Mouse (Mus musculus): Measurements from ENCODE around the gene Ibtk. TPM values are rescaled to one million over a fixed set of nuclear protein-coding genes. Genes with fewer than 3 reads are reported as not detected.

Ibtk gene
- polyA plus RNA-seq, 1 experiment from 2014 or later: 44.8 TPM

DNA sequence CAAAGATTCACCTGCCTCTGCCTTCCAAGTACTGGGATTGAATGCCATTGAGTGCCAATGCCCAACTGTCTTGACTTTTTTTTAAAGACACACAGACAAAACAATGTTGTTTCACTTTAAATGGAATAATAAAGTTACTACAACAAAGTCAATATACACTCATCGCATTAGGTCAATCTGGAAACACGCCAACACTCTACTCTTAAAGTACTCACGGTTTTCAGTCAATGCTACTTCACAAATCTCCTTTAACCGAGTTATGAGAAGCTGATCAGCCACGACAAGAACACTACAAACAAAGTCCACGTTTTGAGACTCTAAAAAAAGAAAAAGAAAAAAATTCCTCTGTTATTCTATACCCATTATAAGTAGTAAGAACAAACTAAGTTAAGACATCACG lies 31.8 kb downstream of the Ibtk start:
- Histone ChIP-seq H3K9me3 (ENCODE audit: low read depth, low read length) (no peaks in the 10 kb centered on the region), H3K4me2 (no peak overlapping the region), H3K36me3 (ENCODE audit: insufficient read depth) (peaks cover 90% of the 10 kb centered on the region), H3K4me3 (ENCODE audit: low read depth, low read length) (no peak overlapping the region), H3K4me1 (ENCODE audit: insufficient read depth) (no peaks in the 10 kb centered on the region), H3K9ac (no peak overlapping the region), H3K27me3 (ENCODE audit: insufficient read depth, low read length) (no peaks in the 10 kb centered on the region), H3K27ac (ENCODE audit: low read depth) (no peak overlapping the region)
- ATAC-seq (ENCODE audit: insufficient read depth) (no peak), DNase-seq (peak; percentile 13)
- no peak for TF ChIP-seq CTCF (IDR thresholded peaks at IDR 0.05; ENCODE audit: low read depth)
- 75% methylated on average over 7 of the region's 7 CpGs for WGBS

- no peak for DNase-seq
- no peak for TF ChIP-seq CTCF (IDR thresholded peaks at IDR 0.05; ENCODE audit: low read depth)
- no peaks in the 10 kb centered on the region for H3K9me3 ChIP-seq (ENCODE audit: low read depth, low read length)
- H3K9ac ChIP-seq: no peak overlapping the region
- no peak overlapping the region for H3K4me2 ChIP-seq
- no peaks in the 10 kb centered on the region for H3K27me3 ChIP-seq (ENCODE audit: insufficient read depth, low read length)
- no peaks in the 10 kb centered on the region for H3K4me1 ChIP-seq (ENCODE audit: insufficient read depth)
- peaks cover 87% of the 10 kb centered on the region for H3K36me3 ChIP-seq (ENCODE audit: insufficient read depth)
- H3K4me3 ChIP-seq (ENCODE audit: low read depth, low read length): no peak overlapping the region
- H3K27ac ChIP-seq (ENCODE audit: low read depth): no peak overlapping the region
- no peak for ATAC-seq (ENCODE audit: insufficient read depth)
- 95% methylated on average over 6 of the region's 6 CpGs for WGBS
These were observed 41.8 kb downstream of the Ibtk start for GRCm38 (mm10) chr9:85707302-85707701.

GRCm38 (mm10) chr9:85701981-85702380 lies 47.2 kb downstream of the Ibtk start:
- H3K4me2 ChIP-seq: no peak overlapping the region
- WGBS: 84% methylated on average over 5 of the region's 5 CpGs
- H3K9ac ChIP-seq: no peak overlapping the region
- no peaks in the 10 kb centered on the region for H3K9me3 ChIP-seq (ENCODE audit: low read depth, low read length)
- no peak for TF ChIP-seq CTCF (IDR thresholded peaks at IDR 0.05; ENCODE audit: low read depth)
- H3K4me3 ChIP-seq (ENCODE audit: low read depth, low read length): no peak overlapping the region
- DNase-seq (no peak), ATAC-seq (ENCODE audit: insufficient read depth) (no peak)
- H3K27ac ChIP-seq (ENCODE audit: low read depth): no peak overlapping the region
- H3K36me3 ChIP-seq (ENCODE audit: insufficient read depth): peaks cover 74% of the 10 kb centered on the region
- H3K27me3 ChIP-seq (ENCODE audit: insufficient read depth, low read length): no peaks in the 10 kb centered on the region
- H3K4me1 ChIP-seq (ENCODE audit: insufficient read depth): no peaks in the 10 kb centered on the region

GRCm38 (mm10) chr9:85695606-85696005 lies 53.5 kb downstream of the Ibtk start:
- Histone ChIP-seq H3K27ac (ENCODE audit: low read depth) (no peak overlapping the region), H3K9ac (no peak overlapping the region), H3K36me3 (ENCODE audit: insufficient read depth) (peaks cover 42% of the 10 kb centered on the region), H3K4me1 (ENCODE audit: insufficient read depth) (no peaks in the 10 kb centered on the region), H3K9me3 (ENCODE audit: low read depth, low read length) (no peaks in the 10 kb centered on the region), H3K4me2 (no peak overlapping the region), H3K27me3 (ENCODE audit: insufficient read depth, low read length) (no peaks in the 10 kb centered on the region), H3K4me3 (ENCODE audit: low read depth, low read length) (no peak overlapping the region)
- no peak for ATAC-seq (ENCODE audit: insufficient read depth)
- TF ChIP-seq CTCF (IDR thresholded peaks at IDR 0.05; ENCODE audit: low read depth): no peak
- WGBS: 80% methylated on average over 3 of the region's 3 CpGs
- DNase-seq: no peak

DNA sequence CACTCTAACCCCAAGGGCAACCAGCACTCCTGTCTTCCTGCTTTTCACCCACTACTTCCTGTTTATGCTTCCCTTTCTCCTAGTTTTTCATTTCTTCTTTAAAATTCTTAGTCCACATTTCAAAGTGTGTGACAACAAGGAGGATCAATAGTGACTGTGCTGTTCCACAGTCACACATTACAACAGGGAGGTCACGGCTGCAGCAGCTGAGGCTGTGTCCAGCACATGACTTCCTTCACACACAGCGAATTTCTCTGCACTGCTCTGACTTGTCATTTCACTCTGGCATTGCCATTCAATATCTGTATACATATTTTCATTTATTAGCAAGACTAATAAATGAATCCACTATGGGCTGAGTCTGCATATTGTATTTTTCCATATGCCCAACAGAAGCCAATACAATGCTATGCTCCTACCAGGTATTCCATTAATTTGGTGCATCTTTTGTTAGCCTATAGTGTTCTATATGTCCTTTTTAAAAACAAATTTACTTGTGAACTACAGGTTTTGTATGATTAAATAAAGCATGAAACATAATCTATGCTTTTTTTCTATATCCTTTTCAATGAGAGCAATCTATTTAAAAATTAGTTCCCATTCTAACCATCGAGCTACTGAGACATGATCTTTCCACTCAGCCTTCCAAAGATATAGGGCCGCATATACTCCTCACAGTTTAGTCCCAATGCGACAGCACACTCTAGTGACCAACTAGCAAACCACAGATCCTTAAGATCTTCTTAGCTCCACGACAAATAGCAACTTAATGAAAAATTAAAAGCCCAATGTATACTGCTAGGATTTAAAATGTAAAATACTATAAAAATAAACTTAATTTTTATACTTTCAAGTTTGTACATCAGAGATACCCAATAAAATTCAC lies 55.7 kb downstream of the Ibtk start:
- 52% methylated on average over 6 of the region's 6 CpGs for WGBS
- H3K4me2 ChIP-seq: no peak overlapping the region
- peaks cover 56% of the 10 kb centered on the region for H3K36me3 ChIP-seq (ENCODE audit: insufficient read depth)
- no peaks in the 10 kb centered on the region for H3K9me3 ChIP-seq (ENCODE audit: low read depth, low read length)
- peak; percentile 65 for TF ChIP-seq CTCF (IDR thresholded peaks at IDR 0.05; ENCODE audit: low read depth)
- DNase-seq (peak; percentile 76), ATAC-seq (ENCODE audit: insufficient read depth) (peak; percentile 78; the same call in 1 of the 2 replicates)
- H3K4me1 ChIP-seq (ENCODE audit: insufficient read depth): no peaks in the 10 kb centered on the region
- H3K9ac ChIP-seq: no peak overlapping the region
- H3K4me3 ChIP-seq (ENCODE audit: low read depth, low read length): no peak overlapping the region
- H3K27me3 ChIP-seq (ENCODE audit: insufficient read depth, low read length): no peaks in the 10 kb centered on the region
- H3K27ac ChIP-seq (ENCODE audit: low read depth): no peak overlapping the region

GRCm38 (mm10) chr9:85685010-85685409 lies 64.1 kb downstream of the Ibtk start:
- no peaks in the 10 kb centered on the region for H3K9me3 ChIP-seq (ENCODE audit: low read depth, low read length)
- ATAC-seq (ENCODE audit: insufficient read depth): no peak
- no peaks in the 10 kb centered on the region for H3K27me3 ChIP-seq (ENCODE audit: insufficient read depth, low read length)
- no peak overlapping the region for H3K9ac ChIP-seq
- no peaks in the 10 kb centered on the region for H3K4me1 ChIP-seq (ENCODE audit: insufficient read depth)
- peak; percentile 63 for TF ChIP-seq CTCF (IDR thresholded peaks at IDR 0.05; ENCODE audit: low read depth)
- WGBS: 82% methylated on average over 6 of the region's 6 CpGs
- H3K27ac ChIP-seq (ENCODE audit: low read depth): no peak overlapping the region
- peak; percentile 26 for DNase-seq
- peaks cover 33% of the 10 kb centered on the region for H3K36me3 ChIP-seq (ENCODE audit: insufficient read depth)
- H3K4me3 ChIP-seq (ENCODE audit: low read depth, low read length): no peak overlapping the region
- no peak overlapping the region for H3K4me2 ChIP-seq

- no peak for TF ChIP-seq CTCF (IDR thresholded peaks at IDR 0.05; ENCODE audit: low read depth)
- Histone ChIP-seq H3K4me3 (ENCODE audit: low read depth, low read length) (no peak overlapping the region), H3K4me2 (no peak overlapping the region), H3K9me3 (ENCODE audit: low read depth, low read length) (no peaks in the 10 kb centered on the region), H3K4me1 (ENCODE audit: insufficient read depth) (no peaks in the 10 kb centered on the region), H3K9ac (no peak overlapping the region), H3K27me3 (ENCODE audit: insufficient read depth, low read length) (no peaks in the 10 kb centered on the region), H3K36me3 (ENCODE audit: insufficient read depth) (no peaks in the 10 kb centered on the region), H3K27ac (ENCODE audit: low read depth) (no peak overlapping the region)
- no peak for ATAC-seq (ENCODE audit: insufficient read depth)
- peak; percentile 58 for DNase-seq
- 64% methylated on average over 10 of the region's 10 CpGs for WGBS
These were observed 73.8 kb downstream of the Ibtk start for GRCm38 (mm10) chr9:85675131-85675905.

Data from lung, embryonic 14.5 days (tissue).